Mouse (Mus musculus): Measurements from ENCODE around the gene Tmem117. TPM values are rescaled to one million over a fixed set of nuclear protein-coding genes. Genes with fewer than 3 reads are reported as not detected.

The Tmem117 gene
- total RNA-seq, 2 experiments from 2014 or later, result 3.1 to 3.3 TPM

GRCm38 (mm10) chr15:94732104-94732503 is 103.1 kb downstream of the Tmem117 start:
- no peak for DNase-seq (ENCODE audit: low spot score in 2 of 2)

- DNase-seq (ENCODE audit: low spot score in 2 of 2), result peak in 1 of 2 experiments; percentile 1
These were observed 140.2 kb downstream of the Tmem117 start for GRCm38 (mm10) chr15:94769227-94769626.

GRCm38 (mm10) chr15:94770832-94771578 is 142.0 kb downstream of the Tmem117 start:
- no peak for DNase-seq (ENCODE audit: low spot score in 2 of 2)

- no peak for DNase-seq (ENCODE audit: low spot score in 2 of 2)
These were observed 142.7 kb downstream of the Tmem117 start for GRCm38 (mm10) chr15:94771691-94772090.

GRCm38 (mm10) chr15:94776119-94777069 is 147.4 kb downstream of the Tmem117 start:
- DNase-seq (ENCODE audit: low spot score in 2 of 2), result no peak

- DNase-seq (ENCODE audit: low spot score in 2 of 2), result no peak
These were observed 152.5 kb downstream of the Tmem117 start for GRCm38 (mm10) chr15:94781556-94781955.

- no peak for DNase-seq (ENCODE audit: low spot score in 2 of 2)
These were observed 164.4 kb downstream of the Tmem117 start for GRCm38 (mm10) chr15:94793455-94793854.

GRCm38 (mm10) chr15:94795484-94795883 is 166.5 kb downstream of the Tmem117 start:
- DNase-seq (ENCODE audit: low spot score in 2 of 2), result no peak

GRCm38 (mm10) chr15:94798236-94798635 is 169.2 kb downstream of the Tmem117 start:
- no peak for DNase-seq (ENCODE audit: low spot score in 2 of 2)

- DNase-seq (ENCODE audit: low spot score in 2 of 2), result no peak
These were observed 172.4 kb downstream of the Tmem117 start for GRCm38 (mm10) chr15:94801462-94801861.

GRCm38 (mm10) chr15:94802820-94803219 is 173.8 kb downstream of the Tmem117 start:
- no peak for DNase-seq (ENCODE audit: low spot score in 2 of 2)

GRCm38 (mm10) chr15:94803624-94804342 is 174.8 kb downstream of the Tmem117 start:
- DNase-seq (ENCODE audit: low spot score in 2 of 2), result no peak

GRCm38 (mm10) chr15:94806005-94806404 is 177.0 kb downstream of the Tmem117 start:
- no peak for DNase-seq (ENCODE audit: low spot score in 2 of 2)

- no peak for DNase-seq (ENCODE audit: low spot score in 2 of 2)
These were observed 182.5 kb downstream of the Tmem117 start for GRCm38 (mm10) chr15:94811550-94811949.

GRCm38 (mm10) chr15:94814213-94815100 is 185.4 kb downstream of the Tmem117 start:
- no peak for DNase-seq (ENCODE audit: low spot score in 2 of 2)

GRCm38 (mm10) chr15:94835634-94836033 is 206.6 kb downstream of the Tmem117 start:
- DNase-seq (ENCODE audit: low spot score in 2 of 2), result no peak

GRCm38 (mm10) chr15:94838646-94839045 is 209.6 kb downstream of the Tmem117 start:
- no peak for DNase-seq (ENCODE audit: low spot score in 2 of 2)

- no peak for DNase-seq (ENCODE audit: low spot score in 2 of 2)
These were observed 218.5 kb downstream of the Tmem117 start for GRCm38 (mm10) chr15:94847501-94847900.

GRCm38 (mm10) chr15:94859641-94860040 is 230.6 kb downstream of the Tmem117 start:
- no peak for DNase-seq (ENCODE audit: low spot score in 2 of 2)

- no peak for DNase-seq (ENCODE audit: low spot score in 2 of 2)
These were observed 232.1 kb downstream of the Tmem117 start for GRCm38 (mm10) chr15:94861173-94861572.
